Mouse (Mus musculus): ENCODE data around the gene Stard8. TPM values are rescaled to one million over a fixed set of nuclear protein-coding genes. Genes with fewer than 3 reads are reported as not detected.

The Stard8 gene
- polyA plus RNA-seq, 1 experiment: 24.5 TPM

DNA sequence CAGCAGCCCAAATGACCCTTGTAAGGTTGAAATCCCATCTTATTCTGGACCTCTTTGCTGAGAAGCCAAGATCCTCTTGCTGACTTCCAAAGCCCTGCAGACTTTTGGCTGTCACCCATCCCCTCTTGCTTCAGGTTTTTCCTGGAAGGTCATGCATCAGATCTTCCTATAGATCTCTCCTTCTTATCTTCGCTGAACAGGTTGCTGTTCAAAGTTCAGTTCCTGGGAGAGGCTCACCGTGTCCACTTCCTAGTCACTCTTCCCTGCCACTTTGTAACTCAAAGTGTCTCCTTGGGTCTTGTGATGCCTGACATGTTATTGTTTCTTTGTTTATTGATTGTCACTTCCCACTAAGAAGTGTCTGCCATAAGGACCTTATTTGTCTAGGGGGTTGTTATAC, 12.7 kb downstream of the Stard8 start:
- no peaks in the 10 kb centered on the region for H3K9me3 ChIP-seq (replicated peaks; ENCODE audit: control insufficient read depth, insufficient read depth, low read length, poor library complexity, severe bottlenecking)

DNA sequence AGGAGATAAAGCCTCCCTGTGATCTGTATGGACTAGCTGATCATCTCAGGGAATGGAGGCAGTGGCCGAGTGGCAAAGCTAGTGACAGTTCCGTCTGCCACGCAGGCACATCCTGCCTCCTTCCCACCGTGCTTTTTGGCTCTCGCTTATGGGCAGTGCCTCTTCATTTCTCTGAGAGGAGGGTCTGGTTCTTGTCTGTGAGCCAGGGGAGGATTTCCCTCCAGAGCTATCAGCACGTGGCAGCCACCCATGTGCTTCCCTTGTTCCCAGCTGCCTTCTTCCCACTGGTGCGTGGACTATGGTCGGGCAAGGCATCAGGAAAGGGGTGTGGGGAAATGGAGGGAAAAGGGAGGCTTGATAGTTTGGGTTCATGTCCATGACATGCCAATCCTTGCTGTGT, 13.9 kb downstream of the Stard8 start:
- no peak overlapping the region for H3K27ac ChIP-seq (ENCODE audit: insufficient read depth, low read length)
- no peaks in the 10 kb centered on the region for H3K36me3 ChIP-seq (ENCODE audit: control insufficient read depth, insufficient read depth, low read length, poor library complexity, severe bottlenecking)
- H3K27me3 ChIP-seq (ENCODE audit: control insufficient read depth, insufficient read depth, low read length, poor library complexity, severe bottlenecking): no peaks in the 10 kb centered on the region
- H3K9me3 ChIP-seq (replicated peaks; ENCODE audit: control insufficient read depth, insufficient read depth, low read length, poor library complexity, severe bottlenecking): no peaks in the 10 kb centered on the region
- no peak overlapping the region for H3K9ac ChIP-seq (ENCODE audit: low read depth, poor library complexity, severe bottlenecking)
- no peak overlapping the region for H3K4me3 ChIP-seq (ENCODE audit: low read depth, low read length)
- H3K4me1 ChIP-seq (ENCODE audit: control insufficient read depth, insufficient read depth, low read length): no peaks in the 10 kb centered on the region
- no peak for TF ChIP-seq CTCF (IDR thresholded peaks at IDR 0.05; ENCODE audit: low read depth, low read length)
- TF ChIP-seq EP300 (IDR thresholded peaks at IDR 0.05; ENCODE audit: insufficient read depth, low read depth, low read length): no peak
- TF ChIP-seq POLR2A (IDR thresholded peaks at IDR 0.05; ENCODE audit: insufficient read depth, low read length): no peak

More for the DNA sequence above, 12.7 kb downstream of the Stard8 start:
- H3K27ac ChIP-seq (ENCODE audit: insufficient read depth, low read length): no peak overlapping the region
- no peaks in the 10 kb centered on the region for H3K4me1 ChIP-seq (ENCODE audit: control insufficient read depth, insufficient read depth, low read length)
- H3K9ac ChIP-seq (ENCODE audit: low read depth, poor library complexity, severe bottlenecking): no peak overlapping the region
- no peak overlapping the region for H3K4me3 ChIP-seq (ENCODE audit: low read depth, low read length)
- TF ChIP-seq EP300 (IDR thresholded peaks at IDR 0.05; ENCODE audit: insufficient read depth, low read depth, low read length) (no peak), POLR2A (IDR thresholded peaks at IDR 0.05; ENCODE audit: insufficient read depth, low read length) (no peak)
- no peaks in the 10 kb centered on the region for H3K36me3 ChIP-seq (ENCODE audit: control insufficient read depth, insufficient read depth, low read length, poor library complexity, severe bottlenecking)
- no peaks in the 10 kb centered on the region for H3K27me3 ChIP-seq (ENCODE audit: control insufficient read depth, insufficient read depth, low read length, poor library complexity, severe bottlenecking)

DNA sequence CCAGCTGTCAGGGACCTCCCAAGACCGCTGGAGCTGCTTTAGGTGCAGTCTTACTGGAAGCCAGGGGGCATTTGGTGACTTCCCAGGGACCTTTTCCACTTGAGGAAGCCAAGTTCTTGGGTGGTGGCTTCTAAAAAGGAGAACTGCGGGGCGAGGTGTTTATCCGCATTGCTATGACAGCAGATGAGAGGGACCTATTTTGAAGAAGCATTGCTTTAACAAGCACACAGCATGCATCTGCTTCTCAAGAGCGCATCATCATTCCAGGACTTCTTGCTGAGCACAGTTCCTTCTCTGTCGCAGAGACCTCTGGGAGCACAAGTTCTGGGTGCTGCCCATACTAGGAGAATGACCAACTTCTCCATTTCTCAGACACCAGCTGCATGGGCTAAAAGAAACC, 14.8 kb downstream of the Stard8 start:
- Histone ChIP-seq H3K27me3 (ENCODE audit: control insufficient read depth, insufficient read depth, low read length, poor library complexity, severe bottlenecking) (no peaks in the 10 kb centered on the region), H3K9me3 (replicated peaks; ENCODE audit: control insufficient read depth, insufficient read depth, low read length, poor library complexity, severe bottlenecking) (no peaks in the 10 kb centered on the region), H3K9ac (ENCODE audit: low read depth, poor library complexity, severe bottlenecking) (no peak overlapping the region), H3K4me3 (ENCODE audit: low read depth, low read length) (no peak overlapping the region), H3K27ac (ENCODE audit: insufficient read depth, low read length) (no peak overlapping the region), H3K4me1 (ENCODE audit: control insufficient read depth, insufficient read depth, low read length) (no peaks in the 10 kb centered on the region), H3K36me3 (ENCODE audit: control insufficient read depth, insufficient read depth, low read length, poor library complexity, severe bottlenecking) (no peaks in the 10 kb centered on the region)
- TF ChIP-seq EP300 (IDR thresholded peaks at IDR 0.05; ENCODE audit: insufficient read depth, low read depth, low read length) (no peak), CTCF (IDR thresholded peaks at IDR 0.05; ENCODE audit: low read depth, low read length) (no peak), POLR2A (IDR thresholded peaks at IDR 0.05; ENCODE audit: insufficient read depth, low read length) (no peak)

DNA sequence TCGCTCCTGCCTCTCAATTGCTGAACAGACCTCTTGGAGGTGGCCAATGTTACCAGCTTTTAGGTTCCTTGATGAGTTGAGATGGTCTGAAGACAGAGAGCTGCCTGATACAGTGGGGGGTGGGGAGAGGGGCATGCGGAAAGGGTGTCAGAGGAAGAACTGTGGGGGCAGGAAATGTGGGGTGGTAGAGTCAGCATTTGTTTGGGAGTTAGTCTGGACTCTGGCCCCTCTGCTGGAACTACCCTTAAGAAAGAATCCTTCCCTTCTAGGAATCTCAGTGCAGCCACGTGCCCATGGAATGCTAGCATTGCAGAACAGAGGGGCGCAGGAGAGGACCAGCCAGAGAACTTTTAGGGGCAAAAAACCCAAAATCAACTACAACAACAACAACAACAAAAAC, 16.3 kb downstream of the Stard8 start:
- Histone ChIP-seq H3K4me3 (ENCODE audit: low read depth, low read length) (no peak overlapping the region), H3K36me3 (ENCODE audit: control insufficient read depth, insufficient read depth, low read length, poor library complexity, severe bottlenecking) (no peaks in the 10 kb centered on the region), H3K9me3 (replicated peaks; ENCODE audit: control insufficient read depth, insufficient read depth, low read length, poor library complexity, severe bottlenecking) (no peaks in the 10 kb centered on the region), H3K27me3 (ENCODE audit: control insufficient read depth, insufficient read depth, low read length, poor library complexity, severe bottlenecking) (no peaks in the 10 kb centered on the region), H3K9ac (ENCODE audit: low read depth, poor library complexity, severe bottlenecking) (no peak overlapping the region), H3K4me1 (ENCODE audit: control insufficient read depth, insufficient read depth, low read length) (no peaks in the 10 kb centered on the region), H3K27ac (ENCODE audit: insufficient read depth, low read length) (no peak overlapping the region)
- TF ChIP-seq CTCF (IDR thresholded peaks at IDR 0.05; ENCODE audit: low read depth, low read length) (no peak), EP300 (IDR thresholded peaks at IDR 0.05; ENCODE audit: insufficient read depth, low read depth, low read length) (no peak), POLR2A (IDR thresholded peaks at IDR 0.05; ENCODE audit: insufficient read depth, low read length) (no peak)

DNA sequence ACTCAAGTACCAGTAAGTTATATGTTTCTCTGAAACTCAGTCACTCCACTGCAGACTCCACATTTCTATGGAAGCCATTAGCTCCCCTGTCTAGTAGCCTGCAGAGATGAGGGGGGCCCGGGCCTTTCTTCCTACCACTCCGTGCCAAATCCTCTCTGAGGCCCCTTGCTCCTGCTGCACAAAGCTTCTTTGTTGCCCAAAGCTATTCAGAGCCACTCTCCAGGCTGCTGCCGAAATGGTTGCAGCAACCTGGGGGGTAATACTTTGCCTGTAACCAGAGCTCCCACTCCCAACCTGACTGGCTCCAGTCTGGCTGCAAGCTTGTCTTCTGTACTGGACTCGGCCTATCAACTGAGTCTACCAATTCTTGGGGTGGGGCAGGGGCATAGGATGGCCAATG, 17.2 kb downstream of the Stard8 start:
- H3K4me3 ChIP-seq (ENCODE audit: low read depth, low read length): no peak overlapping the region
- no peak overlapping the region for H3K27ac ChIP-seq (ENCODE audit: insufficient read depth, low read length)
- H3K9ac ChIP-seq (ENCODE audit: low read depth, poor library complexity, severe bottlenecking): no peak overlapping the region
- H3K4me1 ChIP-seq (ENCODE audit: control insufficient read depth, insufficient read depth, low read length): no peaks in the 10 kb centered on the region
- no peaks in the 10 kb centered on the region for H3K9me3 ChIP-seq (replicated peaks; ENCODE audit: control insufficient read depth, insufficient read depth, low read length, poor library complexity, severe bottlenecking)
- no peak for TF ChIP-seq EP300 (IDR thresholded peaks at IDR 0.05; ENCODE audit: insufficient read depth, low read depth, low read length)
- TF ChIP-seq POLR2A (IDR thresholded peaks at IDR 0.05; ENCODE audit: insufficient read depth, low read length): no peak
- no peak for TF ChIP-seq CTCF (IDR thresholded peaks at IDR 0.05; ENCODE audit: low read depth, low read length)
- no peaks in the 10 kb centered on the region for H3K36me3 ChIP-seq (ENCODE audit: control insufficient read depth, insufficient read depth, low read length, poor library complexity, severe bottlenecking)
- no peaks in the 10 kb centered on the region for H3K27me3 ChIP-seq (ENCODE audit: control insufficient read depth, insufficient read depth, low read length, poor library complexity, severe bottlenecking)

DNA sequence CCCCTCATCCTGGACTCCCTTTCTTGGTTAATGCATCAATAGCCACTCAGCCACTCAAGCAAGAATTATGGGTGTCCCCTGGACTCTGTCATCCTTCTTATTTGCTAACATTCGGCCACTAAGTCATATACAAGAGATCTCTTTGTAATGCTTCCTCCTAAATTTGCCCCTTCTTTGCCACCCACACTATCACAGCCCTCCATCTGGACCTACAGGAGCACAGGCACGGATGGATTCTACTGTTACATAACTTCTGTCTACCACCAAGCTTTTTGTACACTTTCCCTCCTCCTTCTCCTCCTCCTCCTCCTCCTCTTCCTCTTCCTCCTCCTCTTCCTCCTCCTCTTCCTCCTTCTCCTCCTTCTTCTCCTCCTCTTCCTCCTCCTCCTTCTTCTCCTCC, 18.5 kb downstream of the Stard8 start:
- no peak for TF ChIP-seq POLR2A (IDR thresholded peaks at IDR 0.05; ENCODE audit: insufficient read depth, low read length)
- Histone ChIP-seq H3K9me3 (replicated peaks; ENCODE audit: control insufficient read depth, insufficient read depth, low read length, poor library complexity, severe bottlenecking) (no peaks in the 10 kb centered on the region), H3K4me3 (ENCODE audit: low read depth, low read length) (no peak overlapping the region), H3K27me3 (ENCODE audit: control insufficient read depth, insufficient read depth, low read length, poor library complexity, severe bottlenecking) (no peaks in the 10 kb centered on the region), H3K9ac (ENCODE audit: low read depth, poor library complexity, severe bottlenecking) (no peak overlapping the region), H3K36me3 (ENCODE audit: control insufficient read depth, insufficient read depth, low read length, poor library complexity, severe bottlenecking) (no peaks in the 10 kb centered on the region), H3K4me1 (ENCODE audit: control insufficient read depth, insufficient read depth, low read length) (no peaks in the 10 kb centered on the region), H3K27ac (ENCODE audit: insufficient read depth, low read length) (no peak overlapping the region)
